Mouse (Mus musculus) limb, embryonic 10.5 days (tissue): ENCODE results near the gene 2410004P03Rik. TPM values are rescaled to one million over a fixed set of nuclear protein-coding genes. Genes with fewer than 3 reads are reported as not detected.
A peak's percentile ranks its signal among the peaks of the same experiment; 100 is the strongest.

Source experiments
- DNase-seq: peaks from one replicate; pipeline ENCODE4 v3.0.0-alpha.2; 2017; ENCODE audit warnings: low spot score
- H3K27ac ChIP-seq: fragments of 300-500 bp; sonication (generic); 2 replicates; pipeline ENCODE4 v1.5.1; 2016; ENCODE audit warnings: mild to moderate bottlenecking
- H3K27me3 ChIP-seq: fragments of 300-500 bp; sonication (generic); 2 replicates; pipeline ENCODE4 v1.6.1; 2016; ENCODE audit warnings: low read depth, mild to moderate bottlenecking; ENCODE audit not compliant: poor library complexity, severe bottlenecking
- H3K36me3 ChIP-seq: fragments of 300-500 bp; sonication (generic); 2 replicates; pipeline ENCODE4 v1.6.1; 2016; ENCODE audit warnings: mild to moderate bottlenecking, moderate library complexity
- H3K4me1 ChIP-seq: fragments of 300-500 bp; sonication (generic); 2 replicates; pipeline ENCODE4 v1.6.1; 2016
- H3K4me3 ChIP-seq: fragments of 300-500 bp; sonication (generic); 2 replicates; pipeline ENCODE4 v1.5.1; 2016; ENCODE audit warnings: mild to moderate bottlenecking, moderate library complexity
- H3K9me3 ChIP-seq: fragments of 300-500 bp; sonication (generic); replicated peaks from 2 replicates; pipeline ENCODE4 v1.6.1; 2016; ENCODE audit warnings: mild to moderate bottlenecking
- WGBS: fragments of 180-500 bp; shearing (Covaris S2); methylation state at CpG from one replicate; pipeline ENCODE4 v1.1.7; 2016; 5-methylcytosine and 5-hydroxymethylcytosine counted together
- polyA plus RNA-seq: library from polyadenylated mRNA; unstranded; fragments of >200 nt; fragmentation: Nextera tagmentation; extraction: Ambion mirVana; gene quantifications from 2 replicates; pipeline ENCODE4 v1.2.1, GENCODE M21; 2016

Gene 2410004P03Rik
- polyA plus RNA-seq, 1 experiment from 2014 or later: 0.84 TPM

GRCm38 (mm10) chr12:17012067-17012899, 756 bp upstream of the 2410004P03Rik start:
- Histone ChIP-seq H3K9me3 (no peaks in the 10 kb centered on the region), H3K27me3 (peaks cover 7% of the 10 kb centered on the region; the same call in 1 of the 2 replicates), H3K27ac (no peak overlapping the region), H3K36me3 (no peaks in the 10 kb centered on the region), H3K4me1 (peaks cover 10% of the 10 kb centered on the region), H3K4me3 (no peak overlapping the region)
- 79% methylated on average over 2 of the region's 2 CpGs for WGBS
- no peak for DNase-seq

- peaks cover 7% of the 10 kb centered on the region; the same call in 1 of the 2 replicates for H3K27me3 ChIP-seq
- no peaks in the 10 kb centered on the region for H3K36me3 ChIP-seq
- H3K27ac ChIP-seq: no peak overlapping the region
- H3K4me3 ChIP-seq: no peak overlapping the region
- no peak for DNase-seq
- H3K9me3 ChIP-seq: no peaks in the 10 kb centered on the region
- peaks cover 10% of the 10 kb centered on the region for H3K4me1 ChIP-seq
- WGBS: 95% methylated on average over 6 of the region's 6 CpGs
Observed at GRCm38 (mm10) chr12:17009466-17009865, 2.1 kb downstream of the 2410004P03Rik start.

- Histone ChIP-seq H3K4me1 (peaks cover 14% of the 10 kb centered on the region), H3K36me3 (no peaks in the 10 kb centered on the region), H3K27ac (no peak overlapping the region), H3K9me3 (no peaks in the 10 kb centered on the region), H3K4me3 (no peak overlapping the region), H3K27me3 (peaks cover 55% of the 10 kb centered on the region)
- DNase-seq: no peak
- WGBS: 45% methylated on average over 4 of the region's 4 CpGs
Observed at GRCm38 (mm10) chr12:17001211-17001610, 10.3 kb downstream of the 2410004P03Rik start.

GRCm38 (mm10) chr12:17000628-17001027, 10.9 kb downstream of the 2410004P03Rik start:
- no peaks in the 10 kb centered on the region for H3K9me3 ChIP-seq
- no peak for DNase-seq
- no peak overlapping the region for H3K27ac ChIP-seq
- peaks cover 14% of the 10 kb centered on the region for H3K4me1 ChIP-seq
- H3K36me3 ChIP-seq: peaks cover under 1% of the 10 kb centered on the region; the same call in 1 of the 2 replicates
- peaks cover 55% of the 10 kb centered on the region for H3K27me3 ChIP-seq
- 51% methylated on average over 6 of the region's 6 CpGs for WGBS
- H3K4me3 ChIP-seq: peak overlapping the region; percentile 63

- DNase-seq: peak; percentile 81
- no peaks in the 10 kb centered on the region for H3K9me3 ChIP-seq
- peaks cover 55% of the 10 kb centered on the region for H3K27me3 ChIP-seq
- H3K4me1 ChIP-seq: peaks cover 14% of the 10 kb centered on the region
- WGBS: 1% methylated on average over 57 of the region's 57 CpGs
- H3K36me3 ChIP-seq: peaks cover 5% of the 10 kb centered on the region; the same call in 1 of the 2 replicates
- peak within 1 kb of the TSS; percentile 37; the same call in 1 of the 2 replicates for H3K27ac ChIP-seq
- peak within 1 kb of the TSS; percentile 63 for H3K4me3 ChIP-seq
Observed at GRCm38 (mm10) chr12:16999739-17000497, 11.6 kb downstream of the 2410004P03Rik start, which contains the start of gene Pqlc3. TSS of gene Pqlc3 (minus strand) at chr12:17000408.

GRCm38 (mm10) chr12:16999146-16999545, 12.4 kb downstream of the 2410004P03Rik start:
- Histone ChIP-seq H3K4me1 (peaks cover 14% of the 10 kb centered on the region), H3K4me3 (peak overlapping the region; percentile 63), H3K27me3 (peaks cover 55% of the 10 kb centered on the region), H3K27ac (no peak overlapping the region), H3K36me3 (peaks cover 5% of the 10 kb centered on the region; the same call in 1 of the 2 replicates), H3K9me3 (no peaks in the 10 kb centered on the region)
- no peak for DNase-seq
- 8% methylated on average over 10 of the region's 10 CpGs for WGBS

- Histone ChIP-seq H3K27me3 (peaks cover 53% of the 10 kb centered on the region), H3K9me3 (no peaks in the 10 kb centered on the region), H3K4me1 (peaks cover 14% of the 10 kb centered on the region), H3K4me3 (no peak overlapping the region), H3K27ac (no peak overlapping the region), H3K36me3 (peaks cover 5% of the 10 kb centered on the region; the same call in 1 of the 2 replicates)
- WGBS: 89% methylated on average over 5 of the region's 5 CpGs
- no peak for DNase-seq
Observed at GRCm38 (mm10) chr12:16996886-16997462, 14.6 kb downstream of the 2410004P03Rik start.

GRCm38 (mm10) chr12:16996281-16996680, 15.2 kb downstream of the 2410004P03Rik start:
- Histone ChIP-seq H3K4me3 (no peak overlapping the region), H3K27ac (no peak overlapping the region), H3K27me3 (peaks cover 46% of the 10 kb centered on the region), H3K36me3 (peaks cover 8% of the 10 kb centered on the region; the same call in 1 of the 2 replicates), H3K4me1 (peaks cover 14% of the 10 kb centered on the region), H3K9me3 (no peaks in the 10 kb centered on the region)
- no peak for DNase-seq
- 87% methylated on average over 5 of the region's 5 CpGs for WGBS

- WGBS: 84% methylated on average over 2 of the region's 2 CpGs
- H3K27ac ChIP-seq: no peak overlapping the region
- no peaks in the 10 kb centered on the region for H3K9me3 ChIP-seq
- H3K36me3 ChIP-seq: peaks cover 14% of the 10 kb centered on the region
- no peak overlapping the region for H3K4me3 ChIP-seq
- no peak for DNase-seq
- H3K27me3 ChIP-seq: peaks cover 26% of the 10 kb centered on the region
- peaks cover 3% of the 10 kb centered on the region; the same call in 1 of the 2 replicates for H3K4me1 ChIP-seq
Observed at GRCm38 (mm10) chr12:16994291-16994690, 17.2 kb downstream of the 2410004P03Rik start.

- Histone ChIP-seq H3K36me3 (peaks cover 18% of the 10 kb centered on the region), H3K27me3 (peaks cover 7% of the 10 kb centered on the region; the same call in 1 of the 2 replicates), H3K9me3 (no peaks in the 10 kb centered on the region), H3K27ac (no peak overlapping the region), H3K4me1 (no peaks in the 10 kb centered on the region), H3K4me3 (no peak overlapping the region)
- 84% methylated on average over 2 of the region's 2 CpGs for WGBS
- no peak for DNase-seq
Observed at GRCm38 (mm10) chr12:16992355-16992754, 19.2 kb downstream of the 2410004P03Rik start.

- Histone ChIP-seq H3K27ac (no peak overlapping the region), H3K27me3 (no peaks in the 10 kb centered on the region), H3K36me3 (peaks cover 23% of the 10 kb centered on the region), H3K9me3 (no peaks in the 10 kb centered on the region), H3K4me3 (no peak overlapping the region), H3K4me1 (no peaks in the 10 kb centered on the region)
- 90% methylated on average over 2 of the region's 2 CpGs for WGBS
- no peak for DNase-seq
Observed at GRCm38 (mm10) chr12:16991376-16991775, 20.2 kb downstream of the 2410004P03Rik start.

GRCm38 (mm10) chr12:16985778-16986177, 25.7 kb downstream of the 2410004P03Rik start:
- no peaks in the 10 kb centered on the region for H3K27me3 ChIP-seq
- peaks cover 52% of the 10 kb centered on the region for H3K36me3 ChIP-seq
- no peaks in the 10 kb centered on the region for H3K9me3 ChIP-seq
- H3K4me1 ChIP-seq: no peaks in the 10 kb centered on the region
- H3K4me3 ChIP-seq: no peak overlapping the region
- no peak overlapping the region for H3K27ac ChIP-seq
- DNase-seq: no peak
- 92% methylated on average over 1 of the region's 1 CpGs for WGBS
